Mouse (Mus musculus): ENCODE results near the gene Tbc1d17. TPM values are rescaled to one million over a fixed set of nuclear protein-coding genes. Genes with fewer than 3 reads are reported as not detected.
A peak's percentile ranks its signal among the peaks of the same experiment; 100 is the strongest.

Tbc1d17 gene
- polyA plus RNA-seq, 1 experiment from 2014 or later = 83.8 TPM

DNA sequence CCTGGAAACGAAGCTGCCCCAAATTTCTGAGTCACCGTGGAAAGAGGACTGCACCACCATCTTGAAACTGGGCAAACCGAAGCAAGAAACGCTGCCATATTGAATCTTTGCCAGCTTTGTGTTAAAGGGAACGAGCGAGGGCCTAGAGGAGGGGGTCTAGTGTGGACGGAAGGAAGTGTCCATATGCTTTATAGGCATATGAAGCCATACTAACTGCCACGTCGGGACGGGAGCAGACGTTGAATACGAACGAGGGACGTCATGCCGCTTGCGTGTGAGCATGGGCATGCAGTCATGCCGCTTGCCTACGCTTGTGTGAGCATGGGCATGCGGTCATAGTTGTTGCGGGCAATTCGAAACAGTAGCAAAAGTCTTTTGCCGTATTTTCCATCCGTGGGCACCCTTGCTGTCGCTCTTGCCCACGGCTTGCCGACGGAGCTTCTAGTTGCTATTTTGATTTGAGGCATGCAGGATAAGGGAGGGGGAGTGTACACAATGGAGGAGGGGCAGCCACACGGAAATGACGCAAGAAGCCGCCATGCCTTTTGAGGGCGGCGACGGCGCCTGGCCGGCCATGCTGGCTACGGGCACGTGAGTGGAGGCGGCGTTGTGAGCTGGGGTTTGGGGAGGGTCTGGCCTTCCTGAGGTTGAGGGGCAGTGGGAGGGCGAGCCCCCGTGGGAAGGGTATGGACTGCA is 685 bp upstream of the Tbc1d17 start:
- Histone ChIP-seq H3K27ac (peak overlapping the region; percentile 97), H3K4me3 (replicated peaks) (peak overlapping the region; percentile 80), H3K4me2 (peak overlapping the region; percentile 89), H3K9ac (peak overlapping the region; percentile 84), H3K4me1 (peaks cover 36% of the 10 kb centered on the region), H3K27me3 (no peaks in the 10 kb centered on the region), H3K36me3 (replicated peaks) (peaks cover 34% of the 10 kb centered on the region), H3K9me3 (no peaks in the 10 kb centered on the region)
- peak; percentile 77 for ATAC-seq (ENCODE audit: low FRiP score)
- 1% methylated on average over 41 of the region's 41 CpGs for WGBS

DNA sequence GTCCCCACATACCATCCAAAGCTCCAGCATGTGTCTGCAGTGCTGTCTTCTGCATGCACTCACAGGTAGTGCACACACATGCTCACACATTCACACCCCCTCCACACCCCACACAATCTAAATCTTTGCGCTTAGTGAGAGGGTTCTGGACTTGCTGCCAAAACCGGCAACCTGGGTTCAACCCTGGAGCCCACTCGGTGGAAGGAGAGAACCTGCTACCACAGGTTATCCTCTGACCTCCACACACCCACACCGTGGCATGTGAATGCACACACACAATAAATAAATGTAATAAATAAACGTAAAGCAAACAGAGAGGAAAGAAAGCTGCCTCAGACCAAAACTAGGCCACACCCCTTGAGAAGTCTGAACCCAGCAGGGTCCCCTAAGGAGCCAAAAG is 1.1 kb downstream of the Tbc1d17 start:
- 0 out of 2 replicates have a peak overlapping the region, but pooled peaks have one; percentile 97 for H3K27ac ChIP-seq
- peak overlapping the region; percentile 54 for H3K9ac ChIP-seq
- WGBS = 83% methylated on average over 5 of the region's 5 CpGs

DNA sequence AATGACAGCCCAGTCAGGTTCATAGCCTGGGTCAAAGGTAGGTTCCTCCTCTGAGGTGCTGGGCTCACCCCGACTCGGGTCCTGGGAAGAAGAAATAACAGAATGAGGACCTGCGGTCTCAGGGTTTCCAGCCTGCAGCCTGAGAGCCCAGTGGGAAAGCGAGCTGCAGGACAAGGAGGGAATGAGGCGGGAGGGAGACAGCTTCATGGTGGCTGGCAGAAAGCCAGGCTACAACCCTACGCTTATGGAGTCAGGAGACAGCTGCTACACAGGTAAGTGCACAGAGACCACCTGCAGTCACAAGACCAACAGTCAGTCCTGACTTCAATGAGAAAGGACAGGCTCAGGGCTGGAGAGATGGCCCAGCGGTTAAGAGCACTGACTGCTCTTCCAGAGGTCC is 2.1 kb downstream of the Tbc1d17 start:
- no peak overlapping the region for H3K4me3 ChIP-seq (replicated peaks)

More for the DNA sequence above, 1.1 kb downstream of the Tbc1d17 start:
- peak overlapping the region; percentile 89 for H3K4me2 ChIP-seq
- peaks cover 50% of the 10 kb centered on the region for H3K36me3 ChIP-seq (replicated peaks)
- H3K9me3 ChIP-seq = no peaks in the 10 kb centered on the region
- peaks cover 22% of the 10 kb centered on the region for H3K4me1 ChIP-seq
- ATAC-seq (ENCODE audit: low FRiP score) = no peak
- peak overlapping the region; percentile 80 for H3K4me3 ChIP-seq (replicated peaks)
- no peaks in the 10 kb centered on the region for H3K27me3 ChIP-seq

DNA sequence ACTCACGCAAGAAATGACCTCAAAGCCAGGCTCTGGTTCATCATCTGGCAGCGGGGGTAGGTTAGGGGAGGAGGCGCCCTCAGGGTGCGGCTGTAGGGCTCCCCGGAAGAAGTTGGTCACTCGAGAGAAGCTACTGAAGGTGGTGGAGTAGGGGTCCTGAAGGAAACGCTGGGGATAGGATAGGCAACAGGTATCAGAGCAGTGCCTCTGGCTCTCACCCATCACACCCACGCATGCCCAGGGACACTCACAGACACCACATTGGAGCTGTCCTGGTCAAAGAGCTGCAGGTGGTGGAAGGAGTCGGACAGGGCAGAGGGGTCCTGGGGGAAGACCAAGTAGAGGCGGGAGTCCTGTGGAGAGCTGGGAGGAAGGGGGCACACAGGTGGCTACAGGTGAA is 3.9 kb downstream of the Tbc1d17 start:
- no peak for ATAC-seq (ENCODE audit: low FRiP score)
- Histone ChIP-seq H3K27ac (no peak overlapping the region), H3K9ac (no peak overlapping the region), H3K36me3 (replicated peaks) (peaks cover 60% of the 10 kb centered on the region), H3K9me3 (no peaks in the 10 kb centered on the region), H3K4me3 (replicated peaks) (no peak overlapping the region), H3K27me3 (peaks cover 25% of the 10 kb centered on the region), H3K4me2 (no peak overlapping the region), H3K4me1 (peaks cover 12% of the 10 kb centered on the region)
- WGBS = 92% methylated on average over 10 of the region's 10 CpGs

More for the DNA sequence above, 2.1 kb downstream of the Tbc1d17 start:
- no peak overlapping the region for H3K4me2 ChIP-seq
- H3K4me1 ChIP-seq = peaks cover 22% of the 10 kb centered on the region
- no peak overlapping the region for H3K9ac ChIP-seq
- no peak overlapping the region for H3K27ac ChIP-seq
- 92% methylated on average over 7 of the region's 7 CpGs for WGBS
- H3K27me3 ChIP-seq = 0 out of 2 replicates have a peak, but pooled peaks cover 7% of the 10 kb centered on the region
- H3K36me3 ChIP-seq (replicated peaks) = peaks cover 54% of the 10 kb centered on the region
- ATAC-seq (ENCODE audit: low FRiP score) = no peak
- no peaks in the 10 kb centered on the region for H3K9me3 ChIP-seq

DNA sequence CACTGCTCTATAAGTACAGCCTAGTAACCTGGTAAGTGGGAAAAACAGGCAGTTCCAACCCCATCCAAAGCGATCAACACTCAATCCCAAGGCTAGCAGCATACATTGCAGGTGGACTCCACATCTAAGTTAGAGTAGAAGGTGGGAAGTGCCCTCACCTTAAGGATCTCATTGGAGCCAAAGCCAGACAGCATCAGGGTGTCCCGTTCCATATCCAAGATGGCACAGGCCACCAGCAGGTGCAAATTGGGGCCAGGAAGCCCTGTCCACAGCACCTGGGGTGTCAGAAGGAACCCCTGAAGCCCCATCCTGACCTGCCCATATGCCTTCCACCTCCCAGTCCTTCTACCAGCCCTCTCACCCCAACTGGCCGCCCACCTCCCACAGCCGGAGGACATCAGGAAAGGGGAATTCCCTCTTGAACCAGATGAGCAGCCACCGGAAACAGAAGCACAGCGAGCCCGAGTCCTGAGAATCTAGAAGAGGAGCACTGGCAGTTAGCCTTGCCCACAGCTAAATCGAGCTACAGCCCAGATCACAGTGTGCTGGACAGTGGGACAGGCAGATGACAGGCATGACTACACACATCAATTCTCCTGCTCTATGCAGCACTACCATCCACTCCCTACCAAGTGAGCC is 6.9 kb downstream of the Tbc1d17 start:
- no peak for ATAC-seq (ENCODE audit: low FRiP score)
- Histone ChIP-seq H3K36me3 (replicated peaks) (peaks cover 60% of the 10 kb centered on the region), H3K4me3 (replicated peaks) (no peak overlapping the region), H3K4me2 (no peak overlapping the region), H3K9me3 (no peaks in the 10 kb centered on the region), H3K27me3 (peaks cover 48% of the 10 kb centered on the region), H3K27ac (no peak overlapping the region), H3K9ac (no peak overlapping the region), H3K4me1 (peaks cover 13% of the 10 kb centered on the region)
- WGBS = 92% methylated on average over 8 of the region's 8 CpGs

DNA sequence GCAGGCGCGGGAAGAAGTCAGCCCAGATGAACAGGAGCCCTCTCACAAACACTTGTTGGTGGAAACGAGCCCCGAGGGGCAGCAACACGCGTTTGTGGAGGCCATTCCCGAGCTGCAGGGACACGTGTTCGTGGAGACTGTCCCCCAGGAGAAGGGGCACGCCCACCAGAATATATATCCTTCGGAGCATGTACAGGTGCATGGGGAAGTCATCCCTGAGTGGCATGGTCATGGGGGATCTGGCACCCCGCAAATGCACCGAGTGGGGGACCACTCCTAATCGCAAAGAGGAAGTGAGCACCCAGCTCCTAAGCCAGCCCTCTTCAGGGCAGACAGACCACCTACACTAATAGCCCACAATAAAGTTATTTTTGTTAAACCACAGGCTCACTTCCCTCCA is 8.5 kb downstream of the Tbc1d17 start:
- H3K27ac ChIP-seq = no peak overlapping the region
- H3K27me3 ChIP-seq = peaks cover 48% of the 10 kb centered on the region
- peak overlapping the region; percentile 52 for H3K4me2 ChIP-seq
- ATAC-seq (ENCODE audit: low FRiP score) = no peak
- peak overlapping the region; percentile 51; the same call in 1 of the 2 replicates for H3K9ac ChIP-seq
- H3K9me3 ChIP-seq = no peaks in the 10 kb centered on the region
- 58% methylated on average over 14 of the region's 14 CpGs for WGBS
- peaks cover 13% of the 10 kb centered on the region for H3K4me1 ChIP-seq
- H3K36me3 ChIP-seq (replicated peaks) = peaks cover 47% of the 10 kb centered on the region
- peak overlapping the region; percentile 27; the same call in 1 of the 2 replicates for H3K4me3 ChIP-seq (replicated peaks)

DNA sequence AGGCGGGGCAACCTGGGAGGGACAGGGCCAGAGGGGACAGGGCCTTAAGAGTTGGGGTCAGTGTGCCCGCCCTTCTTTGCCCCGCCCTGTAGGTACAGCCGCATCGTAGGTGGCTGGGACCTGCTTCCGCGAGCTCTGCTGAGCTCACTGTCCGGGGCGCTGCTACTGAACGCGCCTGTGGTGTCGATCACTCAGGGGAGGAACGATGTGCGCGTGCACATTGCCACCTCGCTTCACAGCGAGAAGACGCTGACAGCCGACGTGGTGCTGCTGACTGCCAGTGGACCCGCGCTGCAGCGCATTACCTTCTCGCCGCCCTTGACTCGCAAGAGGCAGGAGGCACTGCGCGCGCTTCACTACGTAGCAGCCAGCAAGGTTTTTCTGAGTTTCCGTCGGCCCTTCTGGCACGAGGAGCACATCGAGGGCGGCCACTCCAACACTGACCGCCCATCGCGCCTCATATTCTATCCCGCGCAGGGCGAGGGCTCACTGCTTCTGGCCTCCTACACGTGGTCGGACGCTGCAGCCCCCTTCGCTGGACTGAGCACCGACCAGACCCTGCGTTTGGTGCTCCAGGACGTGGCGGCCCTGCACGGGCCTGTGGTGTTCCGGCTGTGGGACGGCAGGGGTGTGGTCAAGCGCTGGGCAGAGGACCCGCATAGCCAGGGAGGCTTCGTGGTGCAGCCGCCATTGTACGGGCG is 9.2 kb downstream of the Tbc1d17 start:
- Histone ChIP-seq H3K4me1 (peaks cover 13% of the 10 kb centered on the region), H3K4me2 (peak overlapping the region; percentile 52), H3K9me3 (no peaks in the 10 kb centered on the region), H3K4me3 (replicated peaks) (peak overlapping the region; percentile 27), H3K27me3 (peaks cover 48% of the 10 kb centered on the region), H3K27ac (no peak overlapping the region), H3K36me3 (replicated peaks) (peaks cover 39% of the 10 kb centered on the region), H3K9ac (peak overlapping the region; percentile 51)
- peak; percentile 66 for ATAC-seq (ENCODE audit: low FRiP score)
- WGBS = 1% methylated on average over 58 of the region's 58 CpGs

DNA sequence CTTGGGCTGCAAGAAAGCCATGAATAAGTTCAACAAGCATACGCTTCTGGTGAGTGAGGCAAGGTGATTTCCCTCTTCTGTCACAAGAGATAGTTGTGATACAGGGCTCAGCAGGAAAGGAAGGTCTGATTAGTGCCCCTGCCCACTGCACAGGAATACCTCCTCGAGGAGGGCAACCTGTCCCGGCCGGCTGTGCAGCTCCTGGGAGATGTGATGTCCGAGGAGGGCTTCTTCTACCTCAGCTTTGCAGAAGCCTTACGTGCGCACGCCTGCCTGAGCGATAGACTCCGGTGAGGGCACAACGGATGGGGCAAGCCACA is 9.7 kb downstream of the Tbc1d17 start:
- Histone ChIP-seq H3K4me1 (peaks cover 13% of the 10 kb centered on the region), H3K27ac (no peak overlapping the region), H3K36me3 (replicated peaks) (peaks cover 34% of the 10 kb centered on the region), H3K9me3 (no peaks in the 10 kb centered on the region), H3K4me3 (replicated peaks) (peak overlapping the region; percentile 27), H3K27me3 (peaks cover 48% of the 10 kb centered on the region), H3K9ac (peak overlapping the region; percentile 51; the same call in 1 of the 2 replicates), H3K4me2 (peak overlapping the region; percentile 52)
- 0 out of 2 replicates have a peak, but pooled peaks have one; percentile 5 for ATAC-seq (ENCODE audit: low FRiP score)
- 23% methylated on average over 11 of the region's 11 CpGs for WGBS

DNA sequence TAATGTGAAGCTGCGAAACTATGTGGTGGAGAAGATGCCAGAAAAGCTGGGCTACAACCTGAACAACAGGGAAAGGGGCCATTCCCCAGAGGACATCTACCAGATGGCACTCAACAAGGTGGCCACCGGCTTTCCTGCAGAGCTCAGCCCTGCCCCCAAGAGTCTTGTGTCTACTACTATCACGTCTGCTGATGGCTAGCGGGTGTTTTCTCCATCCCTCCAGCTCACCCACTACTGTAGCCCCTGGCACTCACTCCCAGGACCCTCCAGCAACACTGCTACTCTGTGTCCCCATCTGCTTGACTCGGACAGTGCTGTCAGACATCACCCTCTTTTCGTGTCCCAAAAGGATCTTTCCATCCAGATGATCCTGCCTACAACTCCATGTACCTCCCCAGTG is 10.8 kb downstream of the Tbc1d17 start:
- Histone ChIP-seq H3K27ac (no peak overlapping the region), H3K9ac (no peak overlapping the region), H3K9me3 (no peaks in the 10 kb centered on the region), H3K36me3 (replicated peaks) (peaks cover 24% of the 10 kb centered on the region), H3K27me3 (peaks cover 48% of the 10 kb centered on the region), H3K4me1 (peaks cover 13% of the 10 kb centered on the region), H3K4me2 (no peak overlapping the region), H3K4me3 (replicated peaks) (no peak overlapping the region)
- no peak for ATAC-seq (ENCODE audit: low FRiP score)
- WGBS = 91% methylated on average over 6 of the region's 6 CpGs

DNA sequence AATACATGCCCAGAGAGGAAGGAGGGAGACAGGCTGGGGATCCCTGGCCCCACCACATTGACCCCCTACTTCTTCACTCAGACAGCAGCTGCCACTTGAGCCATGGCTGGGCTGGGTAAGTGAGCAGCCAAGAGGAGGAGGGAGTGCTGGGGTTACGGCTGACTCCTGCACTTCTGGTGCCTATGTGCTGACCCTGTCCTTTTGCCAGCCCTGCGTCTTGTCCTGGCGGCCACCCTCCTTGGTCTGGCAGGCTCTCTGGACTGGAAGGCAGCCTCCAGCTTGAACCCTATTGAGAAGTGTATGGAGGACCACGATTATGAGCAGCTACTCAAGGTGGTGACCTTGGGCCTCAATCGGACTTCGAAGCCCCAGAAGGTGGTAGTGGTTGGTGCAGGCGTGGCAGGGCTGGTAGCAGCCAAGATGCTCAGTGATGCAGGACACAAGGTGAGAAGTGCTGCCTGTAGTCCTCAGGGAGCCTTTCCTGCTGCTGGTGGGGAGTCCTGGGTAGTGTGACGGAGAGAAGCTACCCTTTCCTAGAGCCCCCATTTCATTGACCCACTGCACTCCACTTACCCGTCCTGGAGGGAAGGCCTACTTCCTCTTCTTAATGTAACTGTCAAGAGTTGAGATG is 12.3 kb downstream of the Tbc1d17 start:
- Histone ChIP-seq H3K4me1 (peaks cover 13% of the 10 kb centered on the region), H3K27ac (no peak overlapping the region), H3K36me3 (replicated peaks) (peaks cover 16% of the 10 kb centered on the region), H3K27me3 (peaks cover 39% of the 10 kb centered on the region), H3K4me3 (replicated peaks) (no peak overlapping the region), H3K9ac (no peak overlapping the region), H3K4me2 (no peak overlapping the region), H3K9me3 (no peaks in the 10 kb centered on the region)
- ATAC-seq (ENCODE audit: low FRiP score) = no peak
- WGBS = 87% methylated on average over 9 of the region's 9 CpGs

DNA sequence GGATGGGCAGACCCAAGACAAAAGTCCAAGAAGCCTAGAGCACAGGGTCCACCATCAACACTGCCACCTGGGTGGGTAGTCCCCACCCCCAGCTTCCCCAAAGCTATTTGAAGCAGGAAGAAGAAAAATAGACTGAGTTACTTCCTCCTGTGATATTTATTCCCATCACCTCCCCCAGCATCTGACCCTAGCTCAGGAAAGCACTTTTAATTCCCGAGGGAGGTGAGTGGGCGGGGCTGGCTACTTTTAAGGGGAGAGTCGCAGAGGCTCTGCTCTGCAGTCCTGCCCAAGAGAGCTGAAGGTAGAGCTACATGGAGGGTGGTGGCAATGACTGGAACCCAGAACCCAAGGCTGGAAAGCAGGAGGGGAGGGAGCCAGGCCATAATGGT is 12.9 kb downstream of the Tbc1d17 start:
- Histone ChIP-seq H3K4me3 (replicated peaks) (no peak overlapping the region), H3K9ac (no peak overlapping the region), H3K4me2 (no peak overlapping the region), H3K4me1 (peaks cover 13% of the 10 kb centered on the region), H3K27ac (no peak overlapping the region), H3K27me3 (peaks cover 34% of the 10 kb centered on the region), H3K36me3 (replicated peaks) (peaks cover 16% of the 10 kb centered on the region), H3K9me3 (no peaks in the 10 kb centered on the region)
- WGBS = 53% methylated on average over 3 of the region's 3 CpGs
- no peak for ATAC-seq (ENCODE audit: low FRiP score)

DNA sequence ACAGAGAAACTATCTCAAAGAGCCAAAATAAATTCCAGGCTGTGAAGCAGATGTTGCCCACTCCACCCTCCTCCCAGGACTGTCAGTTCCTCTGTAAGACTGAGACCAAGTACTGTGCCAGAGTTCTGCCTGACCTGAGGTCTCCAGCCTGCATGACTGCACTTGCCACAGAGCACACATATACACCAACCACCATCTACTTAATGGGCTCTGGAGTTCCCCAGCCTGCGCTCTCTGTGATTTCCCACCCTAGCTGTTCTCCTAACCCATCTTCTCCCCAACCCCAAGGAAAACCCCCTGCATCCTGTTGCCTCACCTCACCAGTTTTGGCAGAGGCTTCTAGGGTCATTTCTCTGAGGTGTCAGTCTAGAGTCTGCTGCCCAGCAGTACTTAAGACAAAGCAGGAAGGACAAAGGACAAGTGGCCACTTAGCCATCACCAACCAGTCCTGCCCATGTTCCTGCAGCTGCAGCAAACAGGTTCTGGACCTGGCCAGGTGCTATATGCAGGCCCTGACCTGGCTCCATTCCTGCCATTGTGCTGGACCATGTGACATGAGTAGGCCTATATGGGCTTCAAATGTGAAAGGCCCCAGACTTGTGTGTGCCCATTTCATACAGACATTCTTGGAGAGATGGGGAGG is 13.4 kb downstream of the Tbc1d17 start:
- Histone ChIP-seq H3K9ac (no peak overlapping the region), H3K9me3 (no peaks in the 10 kb centered on the region), H3K27me3 (peaks cover 28% of the 10 kb centered on the region), H3K4me2 (no peak overlapping the region), H3K4me1 (peaks cover 13% of the 10 kb centered on the region), H3K36me3 (replicated peaks) (peaks cover 18% of the 10 kb centered on the region), H3K27ac (no peak overlapping the region), H3K4me3 (replicated peaks) (no peak overlapping the region)
- WGBS = 88% methylated on average over 1 of the region's 1 CpGs
- ATAC-seq (ENCODE audit: low FRiP score) = no peak
